8 mouse cellular contexts compared by ENCODE assay signal in the genomic region with DNA sequence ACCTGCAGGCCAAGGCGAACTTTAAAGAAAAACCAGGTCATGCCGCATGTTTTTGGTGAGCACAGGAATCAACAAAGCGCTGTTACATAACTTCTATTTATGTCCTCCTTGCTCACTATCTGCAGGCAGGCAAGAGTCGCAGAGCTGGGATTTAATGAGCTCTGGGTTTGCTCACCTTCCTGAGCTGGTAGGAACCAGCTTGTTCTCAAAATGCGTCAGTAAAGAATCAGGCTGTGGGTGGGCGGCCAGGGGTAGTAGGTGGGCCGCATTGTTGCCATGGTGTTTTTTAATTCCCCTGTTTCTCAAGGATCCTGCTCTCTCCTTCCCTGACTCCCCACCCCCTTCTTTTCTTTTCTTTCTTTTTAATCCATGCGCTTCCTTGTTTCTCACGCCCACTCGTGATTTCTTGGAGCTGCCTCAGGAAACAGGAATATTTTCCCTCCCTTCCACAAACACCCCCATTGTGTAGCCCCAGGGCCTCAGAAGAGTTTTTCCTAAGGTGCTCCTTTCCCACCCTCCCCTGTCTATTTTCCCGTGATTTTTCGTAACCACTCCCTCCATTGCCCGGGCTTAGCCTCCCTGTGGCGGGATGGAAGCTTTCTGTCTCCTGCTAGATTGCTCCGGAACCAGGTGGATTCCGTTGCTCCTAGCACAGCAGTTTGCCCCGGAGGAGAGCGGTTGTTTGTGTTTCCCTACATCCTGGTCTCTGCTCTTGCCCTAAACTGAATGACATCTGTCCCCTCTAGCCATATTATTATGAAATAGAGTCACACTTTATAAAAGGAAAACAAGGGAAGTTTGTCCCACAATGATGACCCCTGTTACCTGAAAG.
DNase-seq lines count a peak whose midpoint lies in the region; ATAC-seq and TF ChIP-seq lines count a peak whose summit lies in the region.

No protein-coding gene starts in this region.

- ATAC-seq in forebrain, embryonic 16.5 days = peak; percentile 35
- ATAC-seq in hindbrain, embryonic 12.5 days (ENCODE audit: low FRiP score) = peak; percentile 35
- ATAC-seq in stomach, postnatal 0 days (ENCODE audit: low FRiP score, low TSS enrichment) = peak; percentile 61

- no peaks in the 10 kb centered on the region for H3K9me3 ChIP-seq in forebrain, embryonic 16.5 days (ENCODE audit: control insufficient read depth, low read length)
- H3K9me3 ChIP-seq in hindbrain, embryonic 12.5 days (replicated peaks) = no peaks in the 10 kb centered on the region
- H3K9me3 ChIP-seq in stomach, postnatal 0 days (ENCODE audit: control insufficient read depth, low read length) = no peaks in the 10 kb centered on the region

- H3K4me2 ChIP-seq in forebrain, embryonic 16.5 days (ENCODE audit: low read length) = peak overlapping the region; percentile 48
- peak overlapping the region; percentile 47 for H3K4me2 ChIP-seq in hindbrain, embryonic 12.5 days (replicated peaks)
- peak overlapping the region; percentile 48 for H3K4me2 ChIP-seq in stomach, postnatal 0 days (replicated peaks; ENCODE audit: low read depth)

- TF ChIP-seq CTCF in stomach, postnatal 0 days (IDR thresholded peaks at IDR 0.05; ENCODE audit: low read depth) = no peak

- H3K4me3 ChIP-seq in forebrain, embryonic 16.5 days (replicated peaks; ENCODE audit: low read length) = peak overlapping the region; percentile 17; the same call in 1 of the 2 replicates
- 0 out of 2 replicates have a peak overlapping the region, but pooled peaks have one; percentile 3 for H3K4me3 ChIP-seq in hindbrain, embryonic 12.5 days
- H3K4me3 ChIP-seq in stomach, postnatal 0 days (ENCODE audit: low read depth, low read length) = peak overlapping the region; percentile 12; the same call in 1 of the 2 replicates

- H3K27me3 ChIP-seq in forebrain, embryonic 16.5 days (replicated peaks; ENCODE audit: control insufficient read depth, insufficient read depth, low read length) = no peaks in the 10 kb centered on the region
- peaks cover 5% of the 10 kb centered on the region; the same call in 1 of the 2 replicates for H3K27me3 ChIP-seq in hindbrain, embryonic 12.5 days
- no peaks in the 10 kb centered on the region for H3K27me3 ChIP-seq in stomach, postnatal 0 days (ENCODE audit: control insufficient read depth, insufficient read depth, low read length)

- DNase-seq in urinary bladder, postnatal 14 days (ENCODE audit: low spot score) = peak; percentile 23
- DNase-seq in urinary bladder, adult 18-20 months (ENCODE audit: low spot score in 2 of 2) = no peak
- peak; percentile 33 to 39 for DNase-seq in layer of hippocampus, postnatal 10 days (ENCODE audit: low spot score in 2 of 2)
- peak; percentile 49 for DNase-seq in lung, postnatal 36 days
- peak; percentile 53 for DNase-seq in stomach, postnatal 0 days (ENCODE audit: low spot score)
- DNase-seq in adipocyte (ENCODE audit: low spot score) = no peak

- TF ChIP-seq EP300 in stomach, postnatal 0 days (optimal IDR thresholded peaks at IDR 0.05) = no peak

- 2% methylated on average over 18 of the region's 18 CpGs for WGBS in forebrain, embryonic 16.5 days
- WGBS in hindbrain, embryonic 12.5 days = 10% methylated on average over 18 of the region's 18 CpGs
- 16% methylated on average over 18 of the region's 18 CpGs for WGBS in stomach, postnatal 0 days

- peak overlapping the region; percentile 23 for H3K9ac ChIP-seq in forebrain, embryonic 16.5 days (replicated peaks; ENCODE audit: low read depth, low read length)
- H3K9ac ChIP-seq in hindbrain, embryonic 12.5 days = no peak overlapping the region
- H3K9ac ChIP-seq in stomach, postnatal 0 days (ENCODE audit: low read length) = peak overlapping the region; percentile 47

- H3K27ac ChIP-seq in forebrain, embryonic 16.5 days (ENCODE audit: low read length) = peak overlapping the region; percentile 3; the same call in 1 of the 2 replicates
- no peak overlapping the region for H3K27ac ChIP-seq in hindbrain, embryonic 12.5 days
- peak overlapping the region; percentile 72 for H3K27ac ChIP-seq in stomach, postnatal 0 days (replicated peaks)

- H3K36me3 ChIP-seq in forebrain, embryonic 16.5 days (ENCODE audit: control insufficient read depth, insufficient read depth) = no peaks in the 10 kb centered on the region
- no peaks in the 10 kb centered on the region for H3K36me3 ChIP-seq in hindbrain, embryonic 12.5 days
- no peaks in the 10 kb centered on the region for H3K36me3 ChIP-seq in stomach, postnatal 0 days (ENCODE audit: control insufficient read depth, insufficient read depth, low read length)

- H3K4me1 ChIP-seq in forebrain, embryonic 16.5 days (replicated peaks; ENCODE audit: control insufficient read depth, insufficient read depth, low read length) = peaks cover 17% of the 10 kb centered on the region
- H3K4me1 ChIP-seq in hindbrain, embryonic 12.5 days = peaks cover 24% of the 10 kb centered on the region
- H3K4me1 ChIP-seq in stomach, postnatal 0 days (replicated peaks; ENCODE audit: control insufficient read depth, insufficient read depth) = peaks cover 2% of the 10 kb centered on the region; the same call in 1 of the 2 replicates

Comparison
In these comparisons a context has a peak if more than half of its experiments do, and no peak if none do; other contexts are left out.
1. DNase-seq: peak in urinary bladder, postnatal 14 days (single experiment), layer of hippocampus, postnatal 10 days (2 of 2), lung, postnatal 36 days (single experiment) and stomach, postnatal 0 days (single experiment); none in urinary bladder, adult 18-20 months (0 of 2) and adipocyte (single experiment).
2. Peak in every context shown above with its lines, with median percentiles within 50 percentile points of each other: ATAC-seq, H3K4me2 ChIP-seq and H3K4me3 ChIP-seq.